Mouse (Mus musculus) liver, postnatal 0 days (tissue): ENCODE data around the gene Lyst. TPM values are rescaled to one million over a fixed set of nuclear protein-coding genes. Genes with fewer than 3 reads are reported as not detected.

Source experiments
- ATAC-seq: fragments of 200-750 bp; cut with Nextera tagmentation; 2 replicates; pipeline ENCODE4 v1.8.0; 2017; ENCODE audit warnings: mild to moderate bottlenecking, moderate library complexity
- DNase-seq: peaks from one replicate; pipeline ENCODE4 v3.0.0-alpha.2; 2016
- H3K27ac ChIP-seq: fragments of 300-500 bp; sonication (generic); 2 replicates; pipeline ENCODE4 v1.5.1; 2014; ENCODE audit warnings: antibody characterized with exemption, moderate library complexity, mild to moderate bottlenecking, low read depth
- H3K27me3 ChIP-seq: fragments of 300-500 bp; sonication (generic); 2 replicates; pipeline ENCODE4 v1.6.1; 2014; ENCODE audit warnings: low read length, control low read depth, mixed read lengths; ENCODE audit not compliant: insufficient read depth
- H3K36me3 ChIP-seq: fragments of 300-500 bp; sonication (generic); replicated peaks from 2 replicates; pipeline ENCODE4 v1.6.1; 2014; ENCODE audit warnings: mild to moderate bottlenecking, control low read depth, low read length, moderate library complexity, mixed read lengths; ENCODE audit not compliant: insufficient read depth
- H3K4me1 ChIP-seq: fragments of 300-500 bp; sonication (generic); 2 replicates; pipeline ENCODE4 v1.6.1; 2014; ENCODE audit warnings: antibody characterized with exemption, mild to moderate bottlenecking, control low read depth; ENCODE audit not compliant: insufficient read depth
- H3K4me2 ChIP-seq: fragments of 300-500 bp; sonication (generic); 2 replicates; pipeline ENCODE4 v1.6.1; 2014; ENCODE audit warnings: low read depth, mild to moderate bottlenecking, low read length, moderate library complexity, mixed read lengths
- H3K4me3 ChIP-seq: fragments of 300-500 bp; sonication (generic); 2 replicates; pipeline ENCODE4 v1.5.1; 2014; ENCODE audit warnings: low read depth, low read length
- H3K9ac ChIP-seq: fragments of 300-500 bp; sonication (generic); replicated peaks from 2 replicates; pipeline ENCODE4 v1.6.1; 2014; ENCODE audit warnings: mild to moderate bottlenecking, moderate library complexity
- H3K9me3 ChIP-seq: fragments of 300-500 bp; sonication (generic); 2 replicates; pipeline ENCODE4 v1.6.1; 2016; ENCODE audit warnings: mild to moderate bottlenecking, control low read depth, low read length, mixed read lengths
- CTCF ChIP-seq: sonication (generic); IDR thresholded peaks from 2 replicates; pipeline ENCODE4 v1.5.1; 2016; ENCODE audit warnings: antibody characterized with exemption, low read depth
- EP300 ChIP-seq: IDR thresholded peaks from 2 replicates; pipeline ENCODE4 v1.6.1; 2016; ENCODE audit warnings: antibody characterized with exemption, low read depth, mild to moderate bottlenecking
- WGBS: fragments of 180-500 bp; shearing (Covaris S2); extraction: QIAGEN DNeasy Blood & Tissue Kit; methylation state at CpG from one replicate; pipeline ENCODE4 v1.1.7; 2014; ENCODE audit not compliant: insufficient replicate concordance; 5-methylcytosine and 5-hydroxymethylcytosine counted together
- polyA plus RNA-seq: library from polyadenylated mRNA; unstranded; fragments of >200 nt; fragmentation: Nextera tagmentation; extraction: Ambion mirVana; gene quantifications from 2 replicates; pipeline ENCODE4 v1.2.1, GENCODE M21; 2015

Lyst gene
- polyA plus RNA-seq, 1 experiment from 2014 or later, result 5.6 TPM

GRCm38 (mm10) chr13:13826533-13826932 is 236.3 kb downstream of the Lyst start:
- DNase-seq (no peak), ATAC-seq (no peak)
- no peak overlapping the region for H3K27ac ChIP-seq
- H3K9me3 ChIP-seq, result no peaks in the 10 kb centered on the region
- H3K36me3 ChIP-seq, result no peaks in the 10 kb centered on the region
- no peak for TF ChIP-seq EP300
- TF ChIP-seq CTCF, result no peak
- no peaks in the 10 kb centered on the region for H3K4me1 ChIP-seq
- WGBS, result 72% methylated on average over 6 of the region's 6 CpGs
- H3K4me2 ChIP-seq, result no peak overlapping the region
- no peak overlapping the region for H3K9ac ChIP-seq
- no peaks in the 10 kb centered on the region for H3K27me3 ChIP-seq
- no peak overlapping the region for H3K4me3 ChIP-seq

DNA sequence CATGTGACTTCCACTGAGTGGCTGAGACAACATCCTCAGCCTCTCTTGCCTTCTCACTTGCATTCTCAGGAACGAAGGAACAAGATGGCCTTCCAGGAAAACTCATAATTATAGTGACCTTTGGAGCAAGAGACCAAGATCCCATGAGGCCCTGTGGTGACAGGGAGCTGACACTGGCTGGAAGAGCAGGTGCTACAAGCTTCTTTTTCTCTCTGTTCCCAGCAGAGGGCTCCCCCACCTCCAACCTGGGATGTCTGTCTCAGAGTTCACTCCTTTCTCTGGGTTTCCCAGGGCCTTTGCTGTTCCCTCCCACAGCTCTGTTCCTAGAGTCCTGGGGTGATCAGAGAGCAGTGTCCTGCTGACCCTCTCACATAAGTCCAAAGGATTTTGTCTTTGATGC is 237.9 kb downstream of the Lyst start:
- H3K4me2 ChIP-seq, result no peak overlapping the region
- WGBS, result 16% methylated on average over 1 of the region's 1 CpGs
- H3K27ac ChIP-seq, result no peak overlapping the region
- H3K4me1 ChIP-seq, result no peaks in the 10 kb centered on the region
- DNase-seq (no peak), ATAC-seq (no peak)
- no peak overlapping the region for H3K9ac ChIP-seq
- no peak overlapping the region for H3K4me3 ChIP-seq
- no peaks in the 10 kb centered on the region for H3K36me3 ChIP-seq
- no peaks in the 10 kb centered on the region for H3K9me3 ChIP-seq
- TF ChIP-seq CTCF (no peak), EP300 (no peak)
- no peaks in the 10 kb centered on the region for H3K27me3 ChIP-seq

Other genes starting within 250 kb of the Lyst start
- 2.2 and 3.6 TPM in 2 replicates for gene Gpr137b, start 196.4 kb upstream of the Lyst start, polyA plus RNA-seq
- 14.8 and 17.9 TPM in 2 replicates for gene Nid1, start 152.8 kb upstream of the Lyst start, polyA plus RNA-seq
- gene Gng4, start 193.7 kb downstream of the Lyst start, polyA plus RNA-seq, result not detected in 2 replicates